Mouse (Mus musculus): ENCODE measurements at regions not wholly inside any gene's neighbourhood (a gene's known extent, or its start where the extent isn't known, plus 50 kb on each side); places are given as distances from the start of the nearest gene placed in this dataset.

- H3K36me3 ChIP-seq (ENCODE audit: control insufficient read depth, insufficient read depth, low read length): no peaks in the 10 kb centered on the region
- H3K4me1 ChIP-seq (ENCODE audit: control insufficient read depth in 2 of 2, insufficient read depth in 2 of 2, low read length in 2 of 2): peaks cover 9 to 17% of the 10 kb centered on the region in 2 experiments; a peak in 3 of 4 replicates
- H3K4me2 ChIP-seq (ENCODE audit: low read length): peak overlapping the region; percentile 11; the same call in 1 of the 2 replicates
- no peaks in the 10 kb centered on the region for H3K9me3 ChIP-seq (ENCODE audit: control insufficient read depth, low read length)
- H3K9ac ChIP-seq (ENCODE audit: low read length): no peak overlapping the region
- 35% methylated on average over 3 of the region's 3 CpGs for WGBS
- no peaks in the 10 kb centered on the region for H3K27me3 ChIP-seq (ENCODE audit: control insufficient read depth, insufficient read depth, low read length)
- H3K27ac ChIP-seq (replicated peaks in 1 of 2; ENCODE audit: control insufficient read depth in 1 of 2, insufficient read depth in 1 of 2, low read depth in 2 of 2, low read length in 2 of 2): peak overlapping the region; percentile 9 to 48; a peak in 3 of 4 replicates
- no peak for ATAC-seq (ENCODE audit: insufficient number of reproducible peaks, insufficient read depth, low FRiP score, low read depth)
- H3K4me3 ChIP-seq (ENCODE audit: control insufficient read depth in 1 of 2, insufficient read depth in 1 of 2, low read depth in 1 of 2, low read length in 2 of 2): no peak overlapping the region
These were observed 60.6 kb upstream of the Kctd3 start for GRCm38 (mm10) chr1:189068204-189068603.

GRCm38 (mm10) chr1:189067204-189067960 is 59.7 kb upstream of the Kctd3 start:
- Histone ChIP-seq H3K9me3 (ENCODE audit: control insufficient read depth, low read length) (no peaks in the 10 kb centered on the region), H3K27ac (replicated peaks in 1 of 2; ENCODE audit: control insufficient read depth in 1 of 2, insufficient read depth in 1 of 2, low read depth in 2 of 2, low read length in 2 of 2) (peak overlapping the region in 1 of 2 experiments; percentile 48; a peak in 1 of 4 replicates), H3K4me1 (ENCODE audit: control insufficient read depth in 2 of 2, insufficient read depth in 2 of 2, low read length in 2 of 2) (peaks cover 9 to 17% of the 10 kb centered on the region in 2 experiments; a peak in 3 of 4 replicates), H3K27me3 (ENCODE audit: control insufficient read depth, insufficient read depth, low read length) (no peaks in the 10 kb centered on the region), H3K36me3 (ENCODE audit: control insufficient read depth, insufficient read depth, low read length) (no peaks in the 10 kb centered on the region), H3K4me3 (ENCODE audit: control insufficient read depth in 1 of 2, insufficient read depth in 1 of 2, low read depth in 1 of 2, low read length in 2 of 2) (no peak overlapping the region), H3K9ac (ENCODE audit: low read length) (no peak overlapping the region), H3K4me2 (ENCODE audit: low read length) (no peak overlapping the region)
- no peak for ATAC-seq (ENCODE audit: insufficient number of reproducible peaks, insufficient read depth, low FRiP score, low read depth)
- WGBS: 75% methylated on average over 16 of the region's 16 CpGs

GRCm38 (mm10) chr1:189066446-189067151 is 59.0 kb upstream of the Kctd3 start:
- Histone ChIP-seq H3K4me2 (ENCODE audit: low read length) (no peak overlapping the region), H3K27me3 (ENCODE audit: control insufficient read depth, insufficient read depth, low read length) (no peaks in the 10 kb centered on the region), H3K9ac (ENCODE audit: low read length) (no peak overlapping the region), H3K36me3 (ENCODE audit: control insufficient read depth, insufficient read depth, low read length) (no peaks in the 10 kb centered on the region), H3K4me1 (ENCODE audit: control insufficient read depth in 2 of 2, insufficient read depth in 2 of 2, low read length in 2 of 2) (peaks cover 9 to 17% of the 10 kb centered on the region in 2 experiments; a peak in 3 of 4 replicates), H3K27ac (replicated peaks in 1 of 2; ENCODE audit: control insufficient read depth in 1 of 2, insufficient read depth in 1 of 2, low read depth in 2 of 2, low read length in 2 of 2) (no peak overlapping the region), H3K9me3 (ENCODE audit: control insufficient read depth, low read length) (no peaks in the 10 kb centered on the region), H3K4me3 (ENCODE audit: control insufficient read depth in 1 of 2, insufficient read depth in 1 of 2, low read depth in 1 of 2, low read length in 2 of 2) (no peak overlapping the region)
- WGBS: 51% methylated on average over 6 of the region's 7 CpGs
- ATAC-seq (ENCODE audit: insufficient number of reproducible peaks, insufficient read depth, low FRiP score, low read depth): no peak

GRCm38 (mm10) chr1:189065152-189065910 is 57.7 kb upstream of the Kctd3 start:
- H3K36me3 ChIP-seq (ENCODE audit: control insufficient read depth, insufficient read depth, low read length): no peaks in the 10 kb centered on the region
- H3K4me1 ChIP-seq (ENCODE audit: control insufficient read depth in 2 of 2, insufficient read depth in 2 of 2, low read length in 2 of 2): peaks cover 7 to 17% of the 10 kb centered on the region in 2 experiments; a peak in 3 of 4 replicates
- no peaks in the 10 kb centered on the region for H3K27me3 ChIP-seq (ENCODE audit: control insufficient read depth, insufficient read depth, low read length)
- H3K9ac ChIP-seq (ENCODE audit: low read length): no peak overlapping the region
- H3K9me3 ChIP-seq (ENCODE audit: control insufficient read depth, low read length): no peaks in the 10 kb centered on the region
- no peak overlapping the region for H3K27ac ChIP-seq (replicated peaks in 1 of 2; ENCODE audit: control insufficient read depth in 1 of 2, insufficient read depth in 1 of 2, low read depth in 2 of 2, low read length in 2 of 2)
- H3K4me3 ChIP-seq (ENCODE audit: control insufficient read depth in 1 of 2, insufficient read depth in 1 of 2, low read depth in 1 of 2, low read length in 2 of 2): no peak overlapping the region
- 81% methylated on average over 5 of the region's 5 CpGs for WGBS
- no peak for ATAC-seq (ENCODE audit: insufficient number of reproducible peaks, insufficient read depth, low FRiP score, low read depth)
- no peak overlapping the region for H3K4me2 ChIP-seq (ENCODE audit: low read length)

- Histone ChIP-seq H3K27ac (replicated peaks in 1 of 2; ENCODE audit: control insufficient read depth in 1 of 2, insufficient read depth in 1 of 2, low read depth in 2 of 2, low read length in 2 of 2) (no peak overlapping the region), H3K36me3 (ENCODE audit: control insufficient read depth, insufficient read depth, low read length) (no peaks in the 10 kb centered on the region), H3K9ac (ENCODE audit: low read length) (no peak overlapping the region), H3K4me1 (ENCODE audit: control insufficient read depth in 2 of 2, insufficient read depth in 2 of 2, low read length in 2 of 2) (peaks cover 7 to 17% of the 10 kb centered on the region in 2 experiments; a peak in 3 of 4 replicates), H3K27me3 (ENCODE audit: control insufficient read depth, insufficient read depth, low read length) (no peaks in the 10 kb centered on the region), H3K9me3 (ENCODE audit: control insufficient read depth, low read length) (no peaks in the 10 kb centered on the region), H3K4me2 (ENCODE audit: low read length) (no peak overlapping the region), H3K4me3 (ENCODE audit: control insufficient read depth in 1 of 2, insufficient read depth in 1 of 2, low read depth in 1 of 2, low read length in 2 of 2) (no peak overlapping the region)
- no peak for ATAC-seq (ENCODE audit: insufficient number of reproducible peaks, insufficient read depth, low FRiP score, low read depth)
- 86% methylated on average over 4 of the region's 4 CpGs for WGBS
These were observed 57.0 kb upstream of the Kctd3 start for GRCm38 (mm10) chr1:189064629-189065028.

GRCm38 (mm10) chr1:189063699-189064098 is 56.1 kb upstream of the Kctd3 start:
- Histone ChIP-seq H3K4me1 (ENCODE audit: control insufficient read depth in 2 of 2, insufficient read depth in 2 of 2, low read length in 2 of 2) (peaks cover 7 to 15% of the 10 kb centered on the region in 2 experiments; a peak in 3 of 4 replicates), H3K9ac (ENCODE audit: low read length) (no peak overlapping the region), H3K36me3 (ENCODE audit: control insufficient read depth, insufficient read depth, low read length) (no peaks in the 10 kb centered on the region), H3K27me3 (ENCODE audit: control insufficient read depth, insufficient read depth, low read length) (no peaks in the 10 kb centered on the region), H3K4me3 (ENCODE audit: control insufficient read depth in 1 of 2, insufficient read depth in 1 of 2, low read depth in 1 of 2, low read length in 2 of 2) (no peak overlapping the region), H3K4me2 (ENCODE audit: low read length) (no peak overlapping the region), H3K9me3 (ENCODE audit: control insufficient read depth, low read length) (no peaks in the 10 kb centered on the region), H3K27ac (replicated peaks in 1 of 2; ENCODE audit: control insufficient read depth in 1 of 2, insufficient read depth in 1 of 2, low read depth in 2 of 2, low read length in 2 of 2) (no peak overlapping the region)
- no peak for ATAC-seq (ENCODE audit: insufficient number of reproducible peaks, insufficient read depth, low FRiP score, low read depth)
- WGBS: 72% methylated on average over 2 of the region's 2 CpGs

GRCm38 (mm10) chr1:189063209-189063608 is 55.6 kb upstream of the Kctd3 start:
- Histone ChIP-seq H3K27me3 (ENCODE audit: control insufficient read depth, insufficient read depth, low read length) (no peaks in the 10 kb centered on the region), H3K4me3 (ENCODE audit: control insufficient read depth in 1 of 2, insufficient read depth in 1 of 2, low read depth in 1 of 2, low read length in 2 of 2) (no peak overlapping the region), H3K27ac (replicated peaks in 1 of 2; ENCODE audit: control insufficient read depth in 1 of 2, insufficient read depth in 1 of 2, low read depth in 2 of 2, low read length in 2 of 2) (no peak overlapping the region), H3K4me1 (ENCODE audit: control insufficient read depth in 2 of 2, insufficient read depth in 2 of 2, low read length in 2 of 2) (peaks cover 4 to 10% of the 10 kb centered on the region in 2 experiments; a peak in 3 of 4 replicates), H3K9me3 (ENCODE audit: control insufficient read depth, low read length) (no peaks in the 10 kb centered on the region), H3K4me2 (ENCODE audit: low read length) (no peak overlapping the region), H3K36me3 (ENCODE audit: control insufficient read depth, insufficient read depth, low read length) (no peaks in the 10 kb centered on the region), H3K9ac (ENCODE audit: low read length) (no peak overlapping the region)
- WGBS: 81% methylated on average over 7 of the region's 7 CpGs
- no peak for ATAC-seq (ENCODE audit: insufficient number of reproducible peaks, insufficient read depth, low FRiP score, low read depth)

All from heart, embryonic 14.5 days (tissue).